Mouse (Mus musculus): Measurements from ENCODE around the gene Plekhg5. TPM values are rescaled to one million over a fixed set of nuclear protein-coding genes. Genes with fewer than 3 reads are reported as not detected.

Gene Plekhg5
- polyA plus RNA-seq, 1 experiment from 2014 or later: 1.1 TPM

GRCm38 (mm10) chr4:152134507-152134906 is 62.2 kb downstream of the Plekhg5 start:
- no peaks in the 10 kb centered on the region for H3K79me2 ChIP-seq (ENCODE audit: inconsistent target)
- no peak overlapping the region for H3K27ac ChIP-seq
- H3K4me3 ChIP-seq (ENCODE audit: inconsistent target): no peak overlapping the region
- H3K36me3 ChIP-seq (ENCODE audit: inconsistent target): no peaks in the 10 kb centered on the region

- WGBS (ENCODE audit: missing documents): 92% methylated on average over 12 of the region's 12 CpGs
These were observed 63.1 kb downstream of the Plekhg5 start for GRCm38 (mm10) chr4:152135363-152135762.

GRCm38 (mm10) chr4:152136112-152136875 is 64.0 kb downstream of the Plekhg5 start:
- Histone ChIP-seq H3K4me3 (ENCODE audit: inconsistent target) (no peak overlapping the region), H3K36me3 (ENCODE audit: inconsistent target) (no peaks in the 10 kb centered on the region), H3K79me2 (ENCODE audit: inconsistent target) (no peaks in the 10 kb centered on the region), H3K27ac (no peak overlapping the region)
- 63% methylated on average over 6 of the region's 6 CpGs for WGBS (ENCODE audit: missing documents)

More at GRCm38 (mm10) chr4:152135363-152135762, 63.1 kb downstream of the Plekhg5 start:
- H3K36me3 ChIP-seq (ENCODE audit: inconsistent target): no peaks in the 10 kb centered on the region
- no peak overlapping the region for H3K4me3 ChIP-seq (ENCODE audit: inconsistent target)
- H3K27ac ChIP-seq: no peak overlapping the region
- H3K79me2 ChIP-seq (ENCODE audit: inconsistent target): no peaks in the 10 kb centered on the region

GRCm38 (mm10) chr4:152136876-152137250 is 64.6 kb downstream of the Plekhg5 start:
- H3K27ac ChIP-seq: no peak overlapping the region
- 96% methylated on average over 2 of the region's 2 CpGs for WGBS (ENCODE audit: missing documents)
- no peak overlapping the region for H3K4me3 ChIP-seq (ENCODE audit: inconsistent target)
- H3K79me2 ChIP-seq (ENCODE audit: inconsistent target): no peaks in the 10 kb centered on the region
- no peaks in the 10 kb centered on the region for H3K36me3 ChIP-seq (ENCODE audit: inconsistent target)

- no peaks in the 10 kb centered on the region for H3K36me3 ChIP-seq (ENCODE audit: inconsistent target)
- H3K27ac ChIP-seq: no peak overlapping the region
- no peak overlapping the region for H3K4me3 ChIP-seq (ENCODE audit: inconsistent target)
- no peaks in the 10 kb centered on the region for H3K79me2 ChIP-seq (ENCODE audit: inconsistent target)
- 5% methylated on average over 51 of the region's 51 CpGs for WGBS (ENCODE audit: missing documents)
These were observed 66.4 kb downstream of the Plekhg5 start for GRCm38 (mm10) chr4:152138497-152139260.

- WGBS (ENCODE audit: missing documents): 35% methylated on average over 6 of the region's 6 CpGs
- Histone ChIP-seq H3K36me3 (ENCODE audit: inconsistent target) (no peaks in the 10 kb centered on the region), H3K79me2 (ENCODE audit: inconsistent target) (no peaks in the 10 kb centered on the region), H3K4me3 (ENCODE audit: inconsistent target) (no peak overlapping the region), H3K27ac (no peak overlapping the region)
These were observed 68.1 kb downstream of the Plekhg5 start for GRCm38 (mm10) chr4:152140441-152140840.

- WGBS (ENCODE audit: missing documents): 89% methylated on average over 8 of the region's 8 CpGs
- H3K4me3 ChIP-seq (ENCODE audit: inconsistent target): no peak overlapping the region
- H3K36me3 ChIP-seq (ENCODE audit: inconsistent target): no peaks in the 10 kb centered on the region
- H3K27ac ChIP-seq: no peak overlapping the region
- no peaks in the 10 kb centered on the region for H3K79me2 ChIP-seq (ENCODE audit: inconsistent target)
These were observed 69.3 kb downstream of the Plekhg5 start for GRCm38 (mm10) chr4:152141521-152142135.

- H3K27ac ChIP-seq: no peak overlapping the region
- H3K4me3 ChIP-seq (ENCODE audit: inconsistent target): no peak overlapping the region
- no peaks in the 10 kb centered on the region for H3K36me3 ChIP-seq (ENCODE audit: inconsistent target)
- no peaks in the 10 kb centered on the region for H3K79me2 ChIP-seq (ENCODE audit: inconsistent target)
- 91% methylated on average over 1 of the region's 1 CpGs for WGBS (ENCODE audit: missing documents)
These were observed 71.3 kb downstream of the Plekhg5 start for GRCm38 (mm10) chr4:152143632-152144031.

GRCm38 (mm10) chr4:152145473-152145872 is 73.2 kb downstream of the Plekhg5 start:
- no peaks in the 10 kb centered on the region for H3K36me3 ChIP-seq (ENCODE audit: inconsistent target)
- no peak overlapping the region for H3K27ac ChIP-seq
- no peak overlapping the region for H3K4me3 ChIP-seq (ENCODE audit: inconsistent target)
- no peaks in the 10 kb centered on the region for H3K79me2 ChIP-seq (ENCODE audit: inconsistent target)
- WGBS (ENCODE audit: missing documents): 88% methylated on average over 10 of the region's 10 CpGs

- no peaks in the 10 kb centered on the region for H3K36me3 ChIP-seq (ENCODE audit: inconsistent target)
- H3K79me2 ChIP-seq (ENCODE audit: inconsistent target): no peaks in the 10 kb centered on the region
- no peak overlapping the region for H3K4me3 ChIP-seq (ENCODE audit: inconsistent target)
- no peak overlapping the region for H3K27ac ChIP-seq
- 78% methylated on average over 11 of the region's 11 CpGs for WGBS (ENCODE audit: missing documents)
These were observed 73.9 kb downstream of the Plekhg5 start for GRCm38 (mm10) chr4:152146033-152146827.

- Histone ChIP-seq H3K4me3 (ENCODE audit: inconsistent target) (no peak overlapping the region), H3K36me3 (ENCODE audit: inconsistent target) (no peaks in the 10 kb centered on the region), H3K79me2 (ENCODE audit: inconsistent target) (no peaks in the 10 kb centered on the region), H3K27ac (no peak overlapping the region)
- 91% methylated on average over 3 of the region's 4 CpGs for WGBS (ENCODE audit: missing documents)
These were observed 78.2 kb downstream of the Plekhg5 start for GRCm38 (mm10) chr4:152150546-152150945.

- no peak overlapping the region for H3K4me3 ChIP-seq (ENCODE audit: inconsistent target)
- 50% methylated on average over 7 of the region's 7 CpGs for WGBS (ENCODE audit: missing documents)
- no peaks in the 10 kb centered on the region for H3K79me2 ChIP-seq (ENCODE audit: inconsistent target)
- H3K36me3 ChIP-seq (ENCODE audit: inconsistent target): no peaks in the 10 kb centered on the region
- H3K27ac ChIP-seq: no peak overlapping the region
These were observed 79.2 kb downstream of the Plekhg5 start for GRCm38 (mm10) chr4:152151451-152151965.

- Histone ChIP-seq H3K79me2 (ENCODE audit: inconsistent target) (no peaks in the 10 kb centered on the region), H3K27ac (no peak within 1 kb of the TSS), H3K4me3 (ENCODE audit: inconsistent target) (no peak within 1 kb of the TSS), H3K36me3 (ENCODE audit: inconsistent target) (no peaks in the 10 kb centered on the region)
- WGBS (ENCODE audit: missing documents): 8% methylated on average over 47 of the region's 57 CpGs
These were observed 79.8 kb downstream of the Plekhg5 start, which contains the start of gene Espn for GRCm38 (mm10) chr4:152151966-152152544. Espn (minus strand) TSS chr4:152152371.

GRCm38 (mm10) chr4:152153771-152154177 is 81.5 kb downstream of the Plekhg5 start:
- no peaks in the 10 kb centered on the region for H3K36me3 ChIP-seq (ENCODE audit: inconsistent target)
- no peak overlapping the region for H3K4me3 ChIP-seq (ENCODE audit: inconsistent target)
- H3K79me2 ChIP-seq (ENCODE audit: inconsistent target): no peaks in the 10 kb centered on the region
- H3K27ac ChIP-seq: no peak overlapping the region
- under 1% methylated on average over 23 of the region's 23 CpGs for WGBS (ENCODE audit: missing documents)
